Mouse (Mus musculus) frontal cortex, postnatal 14 days (tissue): Measurements from ENCODE around the gene Lix1.
"Not testable (repeated sequence)": the region's sequence is repeated elsewhere in the genome, so short reads cannot be mapped to it uniquely, and the experiment has no call there.

Experiments used
- DNase-seq, 2 experiments: peaks; one replicate each; pipeline ENCODE4 v3.0.0; 2022; ENCODE audit warnings: low spot score in 2 of 2

The Lix1 gene

GRCm38 (mm10) chr17:17496234-17496633, 93.8 kb downstream of the Lix1 start:
- DNase-seq: not testable (repeated sequence)

GRCm38 (mm10) chr17:17496730-17497129, 94.3 kb downstream of the Lix1 start:
- DNase-seq: no peak

- no peak for DNase-seq
These were observed 96.4 kb downstream of the Lix1 start for GRCm38 (mm10) chr17:17498848-17499247.

- DNase-seq: no peak
These were observed 96.8 kb downstream of the Lix1 start for GRCm38 (mm10) chr17:17499278-17499677.

GRCm38 (mm10) chr17:17506677-17507076, 104.2 kb downstream of the Lix1 start:
- DNase-seq: no peak
